Comparison of ENCODE assay signal across 28 mouse cellular contexts in the genomic region with DNA sequence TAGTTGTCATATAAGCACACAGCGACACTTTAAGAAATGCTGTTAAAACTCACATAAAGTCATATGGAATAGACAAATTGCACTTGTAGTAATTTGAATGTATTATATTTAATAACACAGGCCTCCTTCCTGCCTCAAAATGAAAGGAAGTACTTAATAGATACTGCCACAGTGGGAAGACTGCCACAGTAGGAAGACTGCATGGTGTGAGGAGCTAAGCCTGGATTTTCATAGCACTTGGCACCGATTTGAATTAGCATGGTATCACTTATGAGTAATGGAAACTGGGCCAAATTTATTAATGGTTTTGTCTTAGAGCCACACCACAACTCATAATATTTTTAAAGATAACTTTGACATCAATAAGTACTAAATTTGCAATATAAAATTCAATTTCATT. TPM values are rescaled to one million over a fixed set of nuclear protein-coding genes. Genes with fewer than 3 reads are reported as not detected.
A peak's percentile ranks its signal among the peaks of the same experiment; 100 is the strongest.
DNase-seq lines count a peak whose midpoint lies in the region; ATAC-seq and TF ChIP-seq lines count a peak whose summit lies in the region.
"Had no signal": no experiment of that assay in that cellular context is flagged by ENCODE, and none has a peak within 500 bp of the region (broad histone marks: within the 10 kb centered on the region; RNA-seq: fewer than 3 reads in every experiment).

No protein-coding gene starts in this region.

- no peak overlapping the region for H3K4me2 ChIP-seq in forebrain, postnatal 0 days (ENCODE audit: low read depth)
- H3K4me2 ChIP-seq in forebrain, embryonic 16.5 days (ENCODE audit: low read length), result no peak overlapping the region
- H3K4me2 ChIP-seq: embryonic facial prominence, embryonic 12.5 days; embryonic facial prominence, embryonic 15.5 days; heart, embryonic 11.5 days; hindbrain, embryonic 12.5 days had no signal

- WGBS in forebrain, postnatal 0 days, result 82% methylated on average over 2 of the region's 2 CpGs
- WGBS in forebrain, embryonic 16.5 days, result 91% methylated on average over 2 of the region's 2 CpGs
- 89% methylated on average over 2 of the region's 2 CpGs for WGBS in kidney, adult 2 months

- no peak overlapping the region for H3K9ac ChIP-seq in forebrain, postnatal 0 days
- H3K9ac ChIP-seq in forebrain, embryonic 16.5 days (replicated peaks; ENCODE audit: low read depth, low read length), result no peak overlapping the region
- H3K9ac ChIP-seq: embryonic facial prominence, embryonic 12.5 days; embryonic facial prominence, embryonic 15.5 days; hindbrain, embryonic 12.5 days had no signal

- peak; percentile 52 to 62 for DNase-seq in cerebellum, postnatal 10 days
- no peak for DNase-seq in cerebellum, adult 11-12 months
- DNase-seq in forebrain, postnatal 0 days, result peak; percentile 8
- peak; percentile 14 for DNase-seq in brain, adult 2 months (ENCODE audit: low read depth, low spot score)
- DNase-seq in kidney, adult 2 months, result no peak
- DNase-seq: adrenal gland, adult 8-10 months; adrenal gland, postnatal 25 days; cerebellum, adult 18-20 months; cerebellum, adult 9-11 months; gastrocnemius, postnatal 10 days; heart, adult 11 months; kidney, adult 18-20 months had no signal

- ATAC-seq in forebrain, postnatal 0 days, result no peak
- ATAC-seq in forebrain, embryonic 16.5 days, result no peak
- ATAC-seq: activated CD4-positive, CD25-positive, alpha-beta regulatory T cell, adult 4 months; forebrain, embryonic 14.5 days; hindbrain, embryonic 16.5 days; inflammation-experienced regulatory T-cells, adult 6 months; intestine, embryonic 16.5 days had no signal

- TF ChIP-seq POLR2A in kidney, adult 2 months (IDR thresholded peaks at IDR 0.05; ENCODE audit: low read depth, low read length), result no peak

- no peaks in the 10 kb centered on the region for H3K36me3 ChIP-seq in forebrain, postnatal 0 days (ENCODE audit: insufficient read depth)
- no peaks in the 10 kb centered on the region for H3K36me3 ChIP-seq in forebrain, embryonic 16.5 days (ENCODE audit: control insufficient read depth, insufficient read depth)
- no peaks in the 10 kb centered on the region for H3K36me3 ChIP-seq in kidney, adult 2 months (ENCODE audit: control insufficient read depth, insufficient read depth, low read length)
- H3K36me3 ChIP-seq: embryonic facial prominence, embryonic 12.5 days; embryonic facial prominence, embryonic 15.5 days; hindbrain, embryonic 12.5 days had no signal

- H3K4me3 ChIP-seq in forebrain, postnatal 0 days (ENCODE audit: low read depth, low read length), result no peak overlapping the region
- no peak overlapping the region for H3K4me3 ChIP-seq in forebrain, embryonic 16.5 days (replicated peaks; ENCODE audit: low read length)
- H3K4me3 ChIP-seq in kidney, adult 2 months (ENCODE audit: insufficient read depth, low read depth, low read length), result no peak overlapping the region
- H3K4me3 ChIP-seq: embryonic facial prominence, embryonic 12.5 days; embryonic facial prominence, embryonic 15.5 days; hindbrain, embryonic 12.5 days had no signal

- no peaks in the 10 kb centered on the region for H3K9me3 ChIP-seq in forebrain, postnatal 0 days (ENCODE audit: low read length)
- no peaks in the 10 kb centered on the region for H3K9me3 ChIP-seq in forebrain, embryonic 16.5 days (ENCODE audit: control insufficient read depth, low read length)
- H3K9me3 ChIP-seq: embryonic facial prominence, embryonic 12.5 days; embryonic facial prominence, embryonic 15.5 days; hindbrain, embryonic 12.5 days had no signal

- no peak overlapping the region for H3K27ac ChIP-seq in forebrain, postnatal 0 days (ENCODE audit: low read depth, low read length)
- H3K27ac ChIP-seq in forebrain, embryonic 16.5 days (ENCODE audit: low read length), result no peak overlapping the region
- H3K27ac ChIP-seq in kidney, adult 2 months (ENCODE audit: insufficient read depth, low read depth, low read length), result no peak overlapping the region
- H3K27ac ChIP-seq: embryonic facial prominence, embryonic 12.5 days; embryonic facial prominence, embryonic 15.5 days; hindbrain, embryonic 12.5 days had no signal

- no peak for TF ChIP-seq CTCF in forebrain, postnatal 0 days (IDR thresholded peaks at IDR 0.05; ENCODE audit: low read depth)
- TF ChIP-seq CTCF in kidney, adult 2 months (conservative IDR thresholded peaks at IDR 0.05; ENCODE audit: insufficient read depth, insufficient read length, low read depth, low read length), result no peak

- no peaks in the 10 kb centered on the region for H3K4me1 ChIP-seq in forebrain, postnatal 0 days (ENCODE audit: insufficient read depth)
- H3K4me1 ChIP-seq in forebrain, embryonic 16.5 days (replicated peaks; ENCODE audit: control insufficient read depth, insufficient read depth, low read length), result no peaks in the 10 kb centered on the region
- no peaks in the 10 kb centered on the region for H3K4me1 ChIP-seq in kidney, adult 2 months (ENCODE audit: control insufficient read depth, insufficient read depth, low read length)
- H3K4me1 ChIP-seq: embryonic facial prominence, embryonic 12.5 days; embryonic facial prominence, embryonic 15.5 days; hindbrain, embryonic 12.5 days had no signal

- no peaks in the 10 kb centered on the region for H3K27me3 ChIP-seq in forebrain, postnatal 0 days (ENCODE audit: insufficient read depth, low read length)
- no peaks in the 10 kb centered on the region for H3K27me3 ChIP-seq in forebrain, embryonic 16.5 days (replicated peaks; ENCODE audit: control insufficient read depth, insufficient read depth, low read length)
- H3K27me3 ChIP-seq in kidney, adult 2 months (replicated peaks; ENCODE audit: control insufficient read depth, insufficient read depth, low read length), result no peaks in the 10 kb centered on the region
- H3K27me3 ChIP-seq: embryonic facial prominence, embryonic 12.5 days; embryonic facial prominence, embryonic 15.5 days; hindbrain, embryonic 12.5 days had no signal

RNA-seq across cellular contexts. Expression of a gene that starts 53.0 kb away (rescaled TPM):
- 0.62 and 1.3 TPM in 2 replicates for total RNA-seq in forebrain, postnatal 0 days (2014; rRNA removed)
- 0.16 and 0.30 TPM in 2 replicates for polyA plus RNA-seq in forebrain, postnatal 0 days (2015; fragmentation: Nextera tagmentation; extraction: Ambion mirVana)
- polyA plus RNA-seq in forebrain, embryonic 16.5 days (2015; fragmentation: Nextera tagmentation; extraction: Ambion mirVana), result 0.11 and 0.14 TPM in 2 replicates
- 0.05 and 0.09 TPM in 2 replicates for polyA plus RNA-seq in kidney, adult 2 months (2012; rRNA removed)
- total RNA-seq: adrenal gland, adult 8-10 months; adrenal gland, postnatal 25 days; common myeloid progenitor, adult 5-6 weeks; gastrocnemius, adult 18-20 months; gastrocnemius, postnatal 4 days; hematopoietic stem cell, adult 5-6 weeks had no signal
- polyA plus RNA-seq: activated CD4-positive, CD25-positive, alpha-beta regulatory T cell, adult 4 months; heart, embryonic 11.5 days; heart, embryonic 14.5 days; heart, postnatal 0 days; inflammation-experienced regulatory T-cells, adult 6 months; intestine, embryonic 16.5 days had no signal

Comparison
In these comparisons a context has a peak if more than half of its experiments do, and no peak if none do; other contexts are left out.
1. DNase-seq: peak in cerebellum, postnatal 10 days (2 of 2), forebrain, postnatal 0 days (single experiment) and brain, adult 2 months (single experiment); none in cerebellum, adult 11-12 months (single experiment) and kidney, adult 2 months (single experiment).